Mouse (Mus musculus) spleen, adult 2 months (tissue): Measurements from ENCODE around the gene Prrc2a. TPM values are rescaled to one million over a fixed set of nuclear protein-coding genes. Genes with fewer than 3 reads are reported as not detected.
A peak's percentile ranks its signal among the peaks of the same experiment; 100 is the strongest.

Experiments
- DNase-seq, 2 experiments: peaks; one replicate each; pipeline versions ENCODE4 v3.0.0 to v3.0.0-alpha.2; 2012 to 2021; ENCODE audit warnings: low spot score in 2 of 2, low read depth in 1 of 2
- H3K27ac ChIP-seq: fragments of 200-500 bp; 2 replicates; pipeline ENCODE4 v1.5.1; 2012; ENCODE audit warnings: low read length, inconsistent platforms; ENCODE audit not compliant: insufficient read depth
- H3K27me3 ChIP-seq: fragments of 200-500 bp; 2 replicates; pipeline ENCODE4 v1.6.1; 2012; ENCODE audit warnings: mild to moderate bottlenecking, moderate library complexity, low read length, inconsistent platforms; ENCODE audit not compliant: control insufficient read depth, insufficient read depth
- H3K36me3 ChIP-seq: fragments of 200-500 bp; 2 replicates; pipeline ENCODE4 v1.6.1; 2012; ENCODE audit warnings: mild to moderate bottlenecking, low read length, inconsistent platforms; ENCODE audit not compliant: control insufficient read depth, insufficient read depth
- H3K4me1 ChIP-seq: fragments of 200-500 bp; 2 replicates; pipeline ENCODE4 v1.6.1; 2011; ENCODE audit warnings: inconsistent platforms; ENCODE audit not compliant: control insufficient read depth, insufficient read depth, insufficient read length
- H3K4me3 ChIP-seq: fragments of 200-500 bp; 2 replicates; pipeline ENCODE4 v1.5.1; 2011; ENCODE audit warnings: mild to moderate bottlenecking, inconsistent platforms; ENCODE audit not compliant: insufficient read depth, insufficient read length; ENCODE audit errors: extremely low read depth
- CTCF ChIP-seq: fragments of 200-500 bp; IDR thresholded peaks from 2 replicates; pipeline ENCODE4 v1.5.1; 2011; ENCODE audit warnings: mild to moderate bottlenecking, inconsistent platforms; ENCODE audit not compliant: insufficient read depth, insufficient read length, insufficient replicate concordance; ENCODE audit errors: extremely low read depth
- POLR2A ChIP-seq: fragments of 200-500 bp; IDR thresholded peaks from 2 replicates; pipeline ENCODE4 v1.6.1; 2011; ENCODE audit warnings: low read depth, low read length, inconsistent platforms
- WGBS: fragments of 180-500 bp; shearing (Covaris S2); methylation state at CpG from one replicate; pipeline ENCODE4 v1.1.7; 2018; 5-methylcytosine and 5-hydroxymethylcytosine counted together
- polyA plus RNA-seq: library from polyadenylated mRNA; depleted of rRNA; stranded (reverse); fragments of >200 nt; gene quantifications from 2 replicates; pipeline ENCODE4 v1.2.3, GENCODE M21; 2012

Prrc2a gene
- polyA plus RNA-seq, 1 experiment: 362 TPM

- WGBS: 93% methylated on average over 7 of the region's 7 CpGs
- H3K4me3 ChIP-seq: no peak overlapping the region
- TF ChIP-seq POLR2A: no peak
- TF ChIP-seq CTCF: no peak
- no peaks in the 10 kb centered on the region; the same call in 1 of the 2 replicates for H3K36me3 ChIP-seq
- peaks cover 5% of the 10 kb centered on the region; the same call in 1 of the 2 replicates for H3K4me1 ChIP-seq
- H3K27ac ChIP-seq: no peak overlapping the region
- DNase-seq: no peak
- H3K27me3 ChIP-seq: no peaks in the 10 kb centered on the region
These were observed 31.2 kb downstream of the Prrc2a start for GRCm38 (mm10) chr17:35133517-35133916.

GRCm38 (mm10) chr17:35132174-35132560 is 32.5 kb downstream of the Prrc2a start:
- 91% methylated on average over 3 of the region's 3 CpGs for WGBS
- Histone ChIP-seq H3K27ac (no peak overlapping the region), H3K27me3 (no peaks in the 10 kb centered on the region), H3K4me1 (peaks cover 8% of the 10 kb centered on the region; the same call in 1 of the 2 replicates), H3K4me3 (no peak overlapping the region), H3K36me3 (peaks cover 2% of the 10 kb centered on the region; the same call in 1 of the 2 replicates)
- no peak for TF ChIP-seq POLR2A
- TF ChIP-seq CTCF: no peak
- no peak for DNase-seq

GRCm38 (mm10) chr17:35131500-35132173 is 33.1 kb downstream of the Prrc2a start, which contains the start of gene Apom:
Apom (minus strand) TSS chr17:35132050.
- Histone ChIP-seq H3K27me3 (no peaks in the 10 kb centered on the region), H3K36me3 (peaks cover 2% of the 10 kb centered on the region; the same call in 1 of the 2 replicates), H3K4me1 (peaks cover 10% of the 10 kb centered on the region; the same call in 1 of the 2 replicates), H3K27ac (no peak within 1 kb of the TSS), H3K4me3 (no peak within 1 kb of the TSS)
- TF ChIP-seq CTCF: no peak
- no peak for TF ChIP-seq POLR2A
- DNase-seq: no peak
- WGBS: 88% methylated on average over 15 of the region's 15 CpGs

- DNase-seq: no peak
- no peak for TF ChIP-seq CTCF
- no peak for TF ChIP-seq POLR2A
- Histone ChIP-seq H3K27ac (no peak overlapping the region), H3K4me1 (peaks cover 7% of the 10 kb centered on the region; the same call in 1 of the 2 replicates), H3K27me3 (no peaks in the 10 kb centered on the region), H3K4me3 (no peak overlapping the region), H3K36me3 (peaks cover 2% of the 10 kb centered on the region; the same call in 1 of the 2 replicates)
- 90% methylated on average over 8 of the region's 8 CpGs for WGBS
These were observed 33.7 kb downstream of the Prrc2a start for GRCm38 (mm10) chr17:35131038-35131437.

- DNase-seq: no peak
- 86% methylated on average over 11 of the region's 11 CpGs for WGBS
- H3K27me3 ChIP-seq: no peaks in the 10 kb centered on the region
- no peak overlapping the region for H3K27ac ChIP-seq
- no peak for TF ChIP-seq POLR2A
- peaks cover 11% of the 10 kb centered on the region for H3K4me1 ChIP-seq
- no peak overlapping the region for H3K4me3 ChIP-seq
- peaks cover 4% of the 10 kb centered on the region; the same call in 1 of the 2 replicates for H3K36me3 ChIP-seq
These were observed 35.7 kb downstream of the Prrc2a start for GRCm38 (mm10) chr17:35128996-35129395.

GRCm38 (mm10) chr17:35127017-35127416 is 37.7 kb downstream of the Prrc2a start:
- peak overlapping the region; percentile 74 for H3K27ac ChIP-seq
- TF ChIP-seq CTCF: no peak
- no peak for TF ChIP-seq POLR2A
- peaks cover 11% of the 10 kb centered on the region for H3K4me1 ChIP-seq
- H3K4me3 ChIP-seq: peak overlapping the region; percentile 81
- DNase-seq: no peak
- peaks cover 8% of the 10 kb centered on the region; the same call in 1 of the 2 replicates for H3K36me3 ChIP-seq
- WGBS: 37% methylated on average over 13 of the region's 13 CpGs
- H3K27me3 ChIP-seq: no peaks in the 10 kb centered on the region

- Histone ChIP-seq H3K4me1 (peaks cover 11% of the 10 kb centered on the region), H3K27me3 (no peaks in the 10 kb centered on the region), H3K4me3 (peak within 1 kb of the TSS; percentile 81), H3K27ac (peak within 1 kb of the TSS; percentile 74), H3K36me3 (peaks cover 8% of the 10 kb centered on the region; the same call in 1 of the 2 replicates)
- DNase-seq: peak in 1 of 2 experiments; percentile 76
- TF ChIP-seq POLR2A (peak; percentile 81), CTCF (no peak)
- WGBS: under 1% methylated on average over 36 of the region's 36 CpGs
These were observed 38.5 kb downstream of the Prrc2a start, which contains the start of gene D17H6S53E for GRCm38 (mm10) chr17:35126206-35126611. D17H6S53E (plus strand) TSS chr17:35126373.
